Mouse (Mus musculus) common myeloid progenitor, adult 5-6 weeks (primary cell): ENCODE measurements around the gene Tnfrsf4. TPM values are rescaled to one million over a fixed set of nuclear protein-coding genes. Genes with fewer than 3 reads are reported as not detected.

ENCODE experiments used
- ATAC-seq: replicated peaks from 2 replicates; pipeline ENCODE4 v1.8.0; 2016; ENCODE audit warnings: low read depth, mild to moderate bottlenecking, moderate TSS enrichment, inconsistent platforms; ENCODE audit not compliant: poor library complexity, severe bottlenecking
- total RNA-seq: library from RNA; stranded (forward); fragments of 200-1000, 187-1606 nt; gene quantifications from 2 replicates; pipeline ENCODE4 v1.2.3, GENCODE M21; 2017

Gene Tnfrsf4
- not detected in 2 replicates for total RNA-seq

DNA sequence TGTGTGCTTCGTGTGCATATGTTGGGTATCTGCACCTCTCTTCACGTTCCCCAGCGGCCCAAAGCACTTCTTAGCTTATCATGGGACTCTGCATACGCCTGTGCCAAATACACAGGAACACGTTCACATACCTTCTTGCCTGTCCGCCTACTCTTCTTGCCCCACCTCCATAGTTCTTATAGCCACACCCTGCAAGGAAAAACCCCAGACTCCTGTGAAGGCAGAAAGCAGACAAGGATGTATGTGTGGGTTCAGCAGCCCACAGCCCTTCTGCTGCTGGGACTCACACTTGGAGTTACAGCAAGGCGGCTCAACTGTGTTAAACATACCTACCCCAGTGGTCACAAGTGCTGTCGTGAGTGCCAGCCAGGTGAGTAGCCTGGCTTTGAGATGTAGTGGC lies at the start of gene Tnfrsf4:
Tnfrsf4 (plus strand) TSS at position 207 of the 400 bp plus-strand sequence.
- no peak for ATAC-seq

DNA sequence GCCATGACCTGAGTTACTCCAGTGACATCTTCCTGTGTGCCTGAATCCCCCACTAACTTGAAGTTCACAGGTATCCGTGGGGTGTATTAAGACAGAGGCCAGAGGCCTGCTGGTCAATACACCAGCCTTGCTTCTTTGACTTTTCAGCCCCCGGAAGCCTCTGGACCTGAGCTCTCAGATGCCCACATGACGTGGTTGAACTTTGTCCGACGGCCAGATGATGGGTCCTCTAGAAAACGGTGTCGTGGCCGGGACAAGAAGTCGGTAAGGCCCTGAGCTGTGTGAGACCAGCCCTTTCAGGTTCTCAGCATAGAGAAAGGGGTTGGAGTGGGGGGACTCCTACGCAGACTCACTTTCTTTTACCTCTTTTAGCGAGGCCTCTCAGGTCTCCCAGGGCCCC lies 49.2 kb upstream of the Tnfrsf4 start:
- ATAC-seq: no peak

- ATAC-seq: no peak
Measured at GRCm38 (mm10) chr4:155969043-155969653, 44.5 kb upstream of the Tnfrsf4 start.

DNA sequence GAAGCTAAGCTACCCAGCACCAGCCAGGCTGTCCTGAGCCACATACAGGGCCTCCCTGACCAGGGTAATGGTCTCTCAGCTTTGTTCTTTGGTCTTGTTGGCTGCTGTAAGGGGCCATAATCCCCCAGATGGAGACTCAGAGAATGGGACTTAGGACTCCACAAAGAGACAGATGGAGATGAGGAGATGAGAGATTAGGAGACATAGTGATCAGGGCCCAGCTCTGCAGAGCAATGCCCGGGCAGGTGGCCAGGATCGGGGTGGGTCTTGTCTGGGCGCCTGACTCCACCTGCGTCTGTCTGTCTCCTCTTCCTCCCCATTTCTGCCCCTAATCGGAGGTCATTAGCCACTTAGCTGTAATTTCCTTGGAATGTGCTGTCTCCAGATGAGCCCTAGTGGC lies 43.4 kb upstream of the Tnfrsf4 start:
- no peak; the same call in 1 of the 2 replicates for ATAC-seq

- no peak for ATAC-seq
Measured at GRCm38 (mm10) chr4:155972651-155973050, 41.0 kb upstream of the Tnfrsf4 start.

- ATAC-seq: peak; percentile 59; the same call in 1 of the 2 replicates
Measured at GRCm38 (mm10) chr4:155973239-155973638, 40.4 kb upstream of the Tnfrsf4 start.

DNA sequence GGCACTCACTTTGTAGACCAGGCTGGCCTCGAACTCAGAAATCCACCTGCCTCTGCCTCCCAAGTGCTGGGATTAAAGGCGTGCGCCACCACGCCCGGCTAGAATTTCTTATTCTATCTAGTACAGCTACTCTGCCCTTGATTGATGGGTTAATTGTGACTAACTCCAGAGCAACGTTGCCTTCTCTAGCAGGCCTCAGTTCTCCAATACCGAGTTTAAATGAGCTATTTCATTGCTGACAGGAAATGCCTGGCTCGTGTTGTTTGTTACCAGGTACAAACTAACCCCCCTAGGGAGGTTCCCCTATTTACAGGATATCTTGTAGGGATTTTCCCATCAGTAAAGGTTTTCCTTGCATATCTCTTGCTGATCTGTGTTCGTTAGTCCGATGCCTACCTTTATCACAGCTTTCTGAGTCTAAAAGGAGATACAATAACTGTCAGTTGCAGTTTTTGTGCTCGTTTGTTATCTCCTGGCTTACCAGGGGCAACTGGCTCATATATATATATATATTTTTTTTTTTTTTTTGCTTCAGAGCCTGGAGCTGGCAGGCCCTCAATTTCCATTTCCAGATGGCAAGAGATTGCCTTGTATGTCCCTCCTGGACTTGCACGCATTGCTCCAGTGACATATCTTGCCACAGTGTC lies 32.1 kb upstream of the Tnfrsf4 start:
- ATAC-seq: no peak

GRCm38 (mm10) chr4:155983788-155984187 lies 29.9 kb upstream of the Tnfrsf4 start:
- ATAC-seq: no peak

- ATAC-seq: no peak
Measured at GRCm38 (mm10) chr4:155991211-155991907, 22.3 kb upstream of the Tnfrsf4 start.

DNA sequence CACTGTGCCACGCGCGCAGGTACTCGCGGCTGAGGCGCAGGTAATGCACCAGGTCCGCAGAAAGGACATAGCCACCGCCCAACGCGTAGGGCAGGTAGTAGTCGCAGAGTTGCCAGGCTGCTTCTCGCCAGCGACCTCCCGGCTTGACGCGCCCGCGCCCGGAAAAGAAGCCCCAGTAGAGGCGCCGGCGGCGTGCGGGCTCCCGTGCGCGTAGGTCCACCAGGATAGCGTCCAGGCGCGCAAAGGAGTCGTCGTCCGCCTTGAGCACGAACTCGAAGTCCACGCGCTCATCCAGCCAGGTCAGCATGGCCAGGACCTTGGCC lies 21.8 kb upstream of the Tnfrsf4 start:
- no peak for ATAC-seq

- ATAC-seq: peak; percentile 67
Measured at GRCm38 (mm10) chr4:155992241-155992905, 21.3 kb upstream of the Tnfrsf4 start, which contains the start of the genes B3galt6 and Sdf4. Gene B3galt6, minus strand, starts transcription at chr4:155992649. Gene Sdf4, plus strand, starts transcription at chr4:155992872.

DNA sequence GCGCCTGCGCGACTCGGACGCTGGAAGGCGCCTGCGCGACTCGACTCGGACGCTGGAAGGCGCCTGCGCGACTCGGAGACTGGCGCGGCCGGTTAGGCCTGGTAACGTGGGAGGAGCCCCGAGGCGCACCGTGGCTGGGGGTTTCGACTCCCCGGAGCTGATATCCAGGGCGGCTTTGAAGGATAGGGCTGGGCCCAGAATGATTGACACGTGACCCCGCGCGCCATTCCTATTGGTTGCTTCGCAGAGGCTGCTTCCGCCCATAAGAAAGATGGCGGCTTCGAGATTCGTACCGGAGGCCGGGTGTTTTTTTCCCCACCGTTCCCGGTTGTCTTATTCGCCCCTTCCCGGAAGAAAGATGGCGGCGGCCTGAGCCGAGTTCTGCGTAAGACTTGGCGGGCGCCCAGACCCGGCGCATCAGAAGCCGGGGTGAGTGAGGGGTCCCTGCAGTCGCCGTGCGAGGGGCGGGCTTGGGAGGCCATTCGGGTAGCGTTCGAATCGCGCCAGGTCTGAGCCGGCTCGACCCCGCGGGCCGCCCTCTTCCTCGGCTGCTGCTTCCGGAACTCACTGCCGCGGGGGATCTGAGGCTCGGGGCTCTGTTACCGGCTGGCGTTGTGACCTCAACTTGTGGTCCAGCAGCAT lies 20.6 kb upstream of the Tnfrsf4 start:
- ATAC-seq: peak; percentile 70

DNA sequence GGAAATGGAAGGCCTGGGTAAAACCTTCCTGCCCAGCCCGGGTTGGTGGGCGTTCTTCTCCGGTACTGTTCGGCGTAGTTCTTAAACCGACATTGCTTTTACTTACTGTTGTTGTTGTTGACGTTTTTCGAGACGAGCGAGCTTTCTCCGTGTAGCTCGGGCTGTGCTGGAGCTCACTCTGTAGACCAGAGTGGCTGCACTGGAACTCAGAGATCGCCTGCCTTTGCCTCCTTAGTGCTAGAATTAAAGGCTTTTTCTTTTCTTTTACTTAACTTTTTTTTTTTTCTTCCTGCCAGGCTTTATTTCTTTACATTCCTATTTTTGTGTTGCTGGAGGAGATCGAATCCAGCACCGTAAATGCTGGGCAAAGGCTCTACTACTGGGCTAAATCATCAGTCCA lies 20.0 kb upstream of the Tnfrsf4 start:
- no peak for ATAC-seq

- ATAC-seq: no peak
Measured at GRCm38 (mm10) chr4:156004109-156004508, 9.5 kb upstream of the Tnfrsf4 start.

DNA sequence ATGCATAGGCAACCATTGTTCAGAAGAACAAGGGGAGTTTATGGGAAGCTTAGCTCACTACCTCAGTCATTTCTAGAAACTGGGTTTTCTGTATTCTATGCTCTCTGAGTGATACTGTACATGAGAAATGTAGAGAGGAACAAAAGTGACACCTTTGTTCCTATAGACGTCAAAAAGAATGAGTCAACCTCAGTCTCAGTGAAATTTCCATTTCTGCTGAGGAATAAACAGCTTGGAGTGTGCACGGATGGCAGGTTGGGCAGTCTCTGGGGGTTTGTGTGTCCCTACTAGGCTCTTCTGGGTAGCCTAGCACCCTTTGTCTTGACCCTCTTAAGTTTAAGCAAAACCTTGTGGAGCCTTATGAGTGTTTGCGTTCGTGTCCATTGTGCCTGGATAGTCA lies 5.3 kb upstream of the Tnfrsf4 start:
- no peak for ATAC-seq

DNA sequence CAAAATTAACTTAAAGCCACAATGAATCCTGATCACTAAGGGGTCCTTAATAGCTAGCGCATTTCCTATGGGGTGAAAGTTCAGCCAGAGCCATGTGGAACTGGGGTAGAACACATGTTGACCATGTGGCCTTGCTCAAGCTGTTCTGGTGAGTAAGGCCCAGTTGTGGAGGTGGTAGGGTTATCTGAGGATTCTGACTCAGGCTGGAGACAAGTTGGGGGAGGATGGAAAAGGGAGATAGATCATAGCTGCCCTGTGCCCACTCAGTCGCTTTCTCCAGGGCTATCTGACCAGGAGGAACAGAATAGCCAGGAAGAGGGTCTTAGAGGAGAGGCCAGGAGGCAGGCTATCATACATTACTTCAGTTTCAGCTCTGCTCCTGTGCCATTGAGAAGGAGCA lies 793 bp downstream of the Tnfrsf4 start:
- ATAC-seq: no peak

- no peak for ATAC-seq
Measured at GRCm38 (mm10) chr4:156019771-156020170, 6.1 kb downstream of the Tnfrsf4 start.

DNA sequence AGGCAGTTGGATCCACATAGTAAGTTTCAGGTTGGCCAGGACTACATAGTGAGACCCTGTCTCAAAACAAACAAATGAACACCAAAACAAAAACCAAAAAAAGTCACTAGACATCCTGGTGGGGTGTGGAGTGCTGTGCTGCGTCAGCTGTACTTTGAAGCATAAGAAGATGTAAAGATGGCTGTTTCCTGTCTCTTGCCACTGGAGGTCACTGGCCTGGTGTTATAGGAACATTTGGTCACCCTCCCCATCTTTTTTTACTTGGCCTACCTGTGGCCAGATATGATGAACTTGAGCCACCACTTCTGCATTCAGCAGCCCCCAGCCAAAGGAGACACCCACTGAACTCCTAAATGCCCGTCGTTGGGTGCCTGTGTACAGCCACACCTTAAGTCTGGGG lies 7.7 kb downstream of the Tnfrsf4 start:
- ATAC-seq: no peak

DNA sequence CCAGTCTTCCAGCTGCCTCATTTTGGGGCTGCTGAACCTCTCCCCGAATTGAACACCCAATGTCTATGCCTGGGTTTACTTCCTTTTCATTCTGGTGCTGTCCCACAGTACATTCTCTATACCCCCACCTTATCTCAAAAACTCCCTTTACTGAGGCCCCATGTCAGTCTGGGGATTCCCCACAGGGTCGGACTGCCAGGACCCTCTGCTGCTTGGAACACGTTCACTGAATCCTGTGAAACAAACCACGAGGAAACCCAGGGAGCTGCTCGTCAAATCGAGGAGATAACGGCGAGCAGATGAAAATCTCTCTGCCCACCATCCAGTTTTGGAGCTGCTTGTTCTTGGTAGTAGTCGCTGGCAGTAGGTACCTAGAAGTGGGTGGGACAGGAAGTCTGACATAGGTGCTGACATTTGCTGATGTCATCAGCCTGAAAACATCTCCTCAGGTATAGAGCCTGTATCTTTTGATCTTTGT lies 8.3 kb downstream of the Tnfrsf4 start:
- no peak for ATAC-seq

DNA sequence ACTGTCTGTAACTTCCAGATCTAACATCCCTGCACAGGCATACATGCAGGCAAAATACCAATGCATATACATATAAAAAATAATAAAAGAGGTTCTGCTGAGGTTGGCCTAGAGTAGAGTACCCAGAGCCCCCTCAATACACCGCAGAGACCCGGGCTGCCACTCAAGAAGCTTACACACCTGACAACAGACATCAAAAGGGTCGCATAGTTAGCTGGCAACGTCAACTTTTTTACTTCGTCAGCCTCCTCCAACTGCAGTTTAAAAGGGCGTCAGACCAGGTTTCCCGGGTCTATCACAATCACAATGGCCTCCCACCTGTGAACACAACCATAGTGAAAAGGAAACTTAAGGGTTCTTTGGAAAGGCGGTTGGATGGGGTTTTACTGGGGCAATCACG lies 9.9 kb downstream of the Tnfrsf4 start:
- ATAC-seq: no peak
